Mouse (Mus musculus) small intestine, adult 2 months (tissue): ENCODE data around the gene Dntt. TPM values are rescaled to one million over a fixed set of nuclear protein-coding genes. Genes with fewer than 3 reads are reported as not detected.

Source experiments
- H3K27ac ChIP-seq: fragments of 200-500 bp; 2 replicates; pipeline ENCODE4 v1.5.1; 2012; ENCODE audit warnings: low read depth, low read length, control low read depth, inconsistent platforms; ENCODE audit not compliant: insufficient read depth
- H3K27me3 ChIP-seq: fragments of 200-500 bp; 2 replicates; pipeline ENCODE4 v1.6.1; 2012; ENCODE audit warnings: mild to moderate bottlenecking, moderate library complexity, low read length, inconsistent platforms; ENCODE audit not compliant: control insufficient read depth, insufficient read depth
- H3K36me3 ChIP-seq: fragments of 200-500 bp; 2 replicates; pipeline ENCODE4 v1.6.1; 2012; ENCODE audit warnings: mild to moderate bottlenecking, low read length, control low read depth, inconsistent platforms; ENCODE audit not compliant: control insufficient read depth, insufficient read depth
- H3K4me1 ChIP-seq: fragments of 200-500 bp; 2 replicates; pipeline ENCODE4 v1.6.1; 2012; ENCODE audit warnings: low read length, inconsistent platforms, mixed read lengths; ENCODE audit not compliant: control insufficient read depth, insufficient read depth, insufficient read length
- H3K4me3 ChIP-seq: fragments of 200-500 bp; 2 replicates; pipeline ENCODE4 v1.5.1; 2012; ENCODE audit warnings: low read depth, mild to moderate bottlenecking, control low read depth, inconsistent platforms, low read length, moderate library complexity
- CTCF ChIP-seq: fragments of 200-500 bp; IDR thresholded peaks from 2 replicates; pipeline ENCODE4 v1.5.1; 2012; ENCODE audit warnings: low read depth, mild to moderate bottlenecking, control low read depth, inconsistent platforms, low read length, moderate library complexity, mixed read lengths; ENCODE audit not compliant: insufficient replicate concordance, insufficient read length; ENCODE audit errors: extremely low read depth
- POLR2A ChIP-seq: fragments of 200-500 bp; IDR thresholded peaks from 2 replicates; pipeline ENCODE4 v1.6.1; 2012; ENCODE audit warnings: low read depth, mild to moderate bottlenecking, control low read depth, inconsistent platforms, low read length, moderate library complexity
- WGBS: fragments of 180-500 bp; shearing (Covaris S2); methylation state at CpG from one replicate; pipeline ENCODE4 v1.1.7; 2018; 5-methylcytosine and 5-hydroxymethylcytosine counted together
- polyA plus RNA-seq: library from polyadenylated mRNA; depleted of rRNA; stranded (reverse); fragments of >200 nt; gene quantifications from 2 replicates; pipeline ENCODE4 v1.2.3, GENCODE M21; 2012

Dntt gene
- polyA plus RNA-seq, 1 experiment: not detected

DNA sequence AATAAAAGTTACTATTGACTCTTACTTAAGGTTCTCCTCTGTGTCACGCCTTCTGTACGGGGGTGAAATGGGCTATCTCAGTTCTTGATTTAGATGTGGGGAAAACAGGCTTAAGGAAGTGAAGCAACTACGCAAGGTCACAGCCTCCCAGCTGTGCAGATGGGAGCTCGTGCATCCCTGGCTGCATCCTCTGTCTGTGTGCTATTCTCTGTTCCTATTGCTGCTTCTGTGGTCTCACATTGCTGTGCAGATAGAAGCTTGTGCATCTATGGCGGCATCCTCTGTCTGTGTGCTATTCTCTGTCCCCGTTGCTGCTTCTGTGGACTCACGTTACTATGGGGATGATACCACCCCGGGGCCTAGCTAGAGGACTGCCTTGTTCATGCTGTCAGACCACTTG, 2.5 kb upstream of the Dntt start:
- Histone ChIP-seq H3K27ac (no peak overlapping the region), H3K36me3 (no peaks in the 10 kb centered on the region), H3K4me3 (no peak overlapping the region), H3K4me1 (peaks cover 2% of the 10 kb centered on the region; the same call in 1 of the 2 replicates), H3K27me3 (no peaks in the 10 kb centered on the region)
- WGBS: 81% methylated on average over 8 of the region's 8 CpGs
- no peak for TF ChIP-seq CTCF
- no peak for TF ChIP-seq POLR2A

DNA sequence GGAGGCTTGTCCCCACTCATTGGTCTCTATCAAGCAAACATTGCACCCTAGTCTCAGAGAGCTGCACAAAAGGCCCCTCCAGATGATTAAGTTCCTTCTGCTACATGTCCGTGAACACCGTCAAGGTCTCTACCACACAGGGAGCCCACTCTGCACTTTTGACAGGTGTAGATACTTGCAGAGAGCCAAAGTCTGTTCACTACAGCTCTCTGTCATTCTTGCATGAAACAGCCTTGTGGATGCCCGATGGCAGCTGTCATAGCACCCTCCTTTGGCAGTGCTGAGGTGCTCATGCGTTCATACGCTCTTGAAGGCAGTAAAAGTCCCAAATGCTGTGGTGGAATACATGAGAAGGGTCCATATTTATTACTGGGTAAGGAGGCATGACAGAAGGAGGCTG, 2.1 kb upstream of the Dntt start:
- H3K27ac ChIP-seq: no peak overlapping the region
- TF ChIP-seq CTCF: no peak
- TF ChIP-seq POLR2A: no peak
- no peaks in the 10 kb centered on the region for H3K36me3 ChIP-seq
- 80% methylated on average over 5 of the region's 5 CpGs for WGBS
- no peaks in the 10 kb centered on the region for H3K4me1 ChIP-seq
- no peaks in the 10 kb centered on the region for H3K27me3 ChIP-seq
- H3K4me3 ChIP-seq: no peak overlapping the region

DNA sequence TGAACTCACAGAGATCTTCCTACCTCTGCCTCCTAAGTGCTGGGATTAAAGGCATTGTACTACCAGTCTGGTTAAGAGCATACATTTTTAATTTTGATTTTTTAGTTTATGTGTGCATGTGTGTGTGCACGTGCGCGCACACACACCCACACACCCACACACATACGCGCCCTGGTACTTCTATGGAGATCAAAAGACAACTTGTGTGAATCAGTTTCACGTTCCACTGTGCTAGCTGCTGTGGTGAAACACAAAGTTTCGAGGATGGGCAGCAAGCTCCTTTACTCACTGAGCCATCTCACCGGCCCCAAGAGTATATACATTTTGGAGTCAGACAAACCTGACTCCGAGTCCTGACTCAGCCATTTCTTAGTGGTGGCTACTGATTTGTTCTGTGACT, 1.5 kb upstream of the Dntt start:
- no peak overlapping the region for H3K27ac ChIP-seq
- 87% methylated on average over 9 of the region's 9 CpGs for WGBS
- H3K27me3 ChIP-seq: no peaks in the 10 kb centered on the region; the same call in 1 of the 2 replicates
- no peak for TF ChIP-seq POLR2A
- no peak for TF ChIP-seq CTCF
- no peaks in the 10 kb centered on the region for H3K4me1 ChIP-seq
- H3K36me3 ChIP-seq: no peaks in the 10 kb centered on the region
- H3K4me3 ChIP-seq: no peak overlapping the region

DNA sequence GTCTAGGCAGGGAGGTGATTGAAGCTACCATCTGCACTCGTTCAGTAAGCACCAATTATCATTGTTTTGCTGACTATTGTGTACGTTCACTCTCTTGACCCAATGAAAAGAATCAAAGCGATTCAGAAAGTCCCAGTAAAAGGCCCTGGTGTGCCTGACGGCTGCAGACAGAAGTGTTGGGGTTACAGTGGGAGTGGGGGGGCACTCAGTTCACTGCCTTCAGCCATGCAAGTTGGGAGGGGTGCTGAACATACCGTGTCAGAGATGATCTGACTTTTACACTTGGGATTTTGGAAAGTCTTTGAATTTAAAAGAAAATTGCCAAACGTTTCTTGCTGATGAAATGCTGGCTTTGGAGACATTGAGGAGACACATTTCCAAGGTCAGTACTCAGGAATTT, 1.1 kb downstream of the Dntt start:
- no peak overlapping the region for H3K27ac ChIP-seq
- H3K4me1 ChIP-seq: no peaks in the 10 kb centered on the region
- no peak for TF ChIP-seq CTCF
- no peak for TF ChIP-seq POLR2A
- 75% methylated on average over 6 of the region's 6 CpGs for WGBS
- H3K36me3 ChIP-seq: no peaks in the 10 kb centered on the region
- H3K27me3 ChIP-seq: no peaks in the 10 kb centered on the region; the same call in 1 of the 2 replicates
- H3K4me3 ChIP-seq: no peak overlapping the region

DNA sequence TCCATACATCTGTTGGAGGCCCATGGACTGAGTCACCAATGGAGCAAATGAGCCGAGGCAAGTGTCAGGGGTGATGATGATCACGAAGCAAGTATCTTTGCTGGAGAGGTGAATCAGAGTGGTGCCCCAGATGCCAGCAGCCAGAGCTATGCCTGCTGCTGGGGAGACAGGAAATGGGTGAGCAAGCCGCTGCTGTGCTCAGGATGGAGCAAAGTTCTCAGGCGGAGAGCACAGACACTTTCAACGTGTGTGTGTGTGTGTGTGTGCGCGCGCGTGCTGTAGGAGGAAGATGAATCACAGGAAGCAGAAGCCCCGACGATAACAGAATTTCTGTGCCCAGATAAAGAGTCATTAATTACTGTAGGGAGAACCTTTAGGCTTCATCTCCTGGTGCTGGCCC, 1.9 kb downstream of the Dntt start:
- no peaks in the 10 kb centered on the region; the same call in 1 of the 2 replicates for H3K27me3 ChIP-seq
- H3K27ac ChIP-seq: no peak overlapping the region
- 33% methylated on average over 11 of the region's 11 CpGs for WGBS
- H3K4me1 ChIP-seq: no peaks in the 10 kb centered on the region
- TF ChIP-seq CTCF: no peak
- no peak overlapping the region for H3K4me3 ChIP-seq
- H3K36me3 ChIP-seq: no peaks in the 10 kb centered on the region

DNA sequence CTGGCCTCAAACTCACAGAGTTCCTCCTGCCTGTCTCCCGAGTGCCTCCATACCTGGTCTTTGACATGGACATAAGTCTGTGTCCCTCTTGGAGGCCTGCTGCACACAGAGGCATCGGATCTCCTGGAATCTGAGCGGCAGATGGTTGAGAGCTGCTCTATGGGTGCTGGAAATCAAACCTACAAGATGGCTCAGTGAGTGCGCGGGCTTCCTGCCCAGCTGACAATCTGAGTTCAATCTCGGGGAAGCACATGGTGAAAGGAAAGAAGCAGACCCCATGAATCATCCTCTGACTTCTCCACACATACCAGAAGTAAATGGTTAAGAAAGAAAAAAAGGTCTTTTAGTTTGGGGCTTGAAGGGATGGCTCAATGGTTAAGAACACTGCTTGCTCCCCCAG, 2.8 kb downstream of the Dntt start:
- Histone ChIP-seq H3K27me3 (no peaks in the 10 kb centered on the region; the same call in 1 of the 2 replicates), H3K36me3 (no peaks in the 10 kb centered on the region), H3K27ac (no peak overlapping the region), H3K4me3 (no peak overlapping the region), H3K4me1 (no peaks in the 10 kb centered on the region)
- no peak for TF ChIP-seq CTCF
- TF ChIP-seq POLR2A: no peak
- WGBS: 77% methylated on average over 6 of the region's 6 CpGs

DNA sequence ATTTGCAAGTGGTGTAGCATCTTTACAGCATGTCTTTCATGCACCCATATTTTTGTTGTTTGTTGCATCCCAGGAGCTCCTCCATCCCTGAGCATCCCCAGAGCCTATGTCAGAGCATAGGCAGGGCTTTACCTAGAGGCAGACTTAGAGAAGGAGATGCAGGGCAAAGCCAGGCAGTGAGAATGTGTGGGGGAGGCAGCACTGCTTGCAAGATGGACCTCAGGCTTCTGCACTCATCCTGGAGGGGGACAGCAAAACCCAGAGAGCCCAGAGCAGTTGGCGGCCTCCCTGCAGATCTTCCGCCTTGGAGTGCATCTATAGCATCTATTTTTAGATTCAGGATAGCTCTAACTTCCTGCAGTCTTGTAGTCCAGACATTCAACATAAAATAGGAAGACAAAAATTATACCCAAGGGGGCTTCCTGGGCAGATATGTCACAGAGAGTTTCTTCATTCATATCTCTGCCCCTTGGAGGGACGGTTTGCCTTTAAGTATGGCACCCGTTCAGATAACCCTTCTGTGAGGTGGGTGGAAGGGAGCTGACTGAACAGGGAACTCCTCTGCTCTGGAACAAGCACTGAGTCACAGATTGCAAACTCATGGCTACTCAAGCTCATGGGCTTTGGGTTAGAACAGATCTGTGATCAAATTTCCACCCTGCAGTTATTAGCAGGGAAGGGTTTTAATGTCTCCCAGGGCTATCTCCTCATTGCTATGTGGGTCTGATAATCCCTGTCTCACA, 6.9 kb downstream of the Dntt start:
- H3K36me3 ChIP-seq: no peaks in the 10 kb centered on the region
- no peak overlapping the region for H3K4me3 ChIP-seq
- WGBS: 64% methylated on average over 4 of the region's 4 CpGs
- no peaks in the 10 kb centered on the region for H3K4me1 ChIP-seq
- H3K27me3 ChIP-seq: no peaks in the 10 kb centered on the region; the same call in 1 of the 2 replicates
- H3K27ac ChIP-seq: no peak overlapping the region
- no peak for TF ChIP-seq POLR2A
- no peak for TF ChIP-seq CTCF
